Mouse (Mus musculus) heart, embryonic 16.5 days (tissue): Measurements from ENCODE around the gene Cdv3. TPM values are rescaled to one million over a fixed set of nuclear protein-coding genes. Genes with fewer than 3 reads are reported as not detected.

Experiments
- ATAC-seq: fragments of 200-750 bp; cut with Nextera tagmentation; replicated peaks from 2 replicates; pipeline ENCODE4 v1.8.0; 2017; ENCODE audit warnings: moderate number of reproducible peaks; ENCODE audit not compliant: insufficient read depth, low FRiP score; ENCODE audit errors: extremely low read depth
- H3K27ac ChIP-seq: fragments of 300-500 bp; sonication (generic); 2 replicates; pipeline ENCODE4 v1.5.1; 2014; ENCODE audit warnings: mild to moderate bottlenecking, low read length, control low read depth, moderate library complexity
- H3K27me3 ChIP-seq: fragments of 300-500 bp; sonication (generic); 2 replicates; pipeline ENCODE4 v1.6.1; 2014; ENCODE audit warnings: low read length, mixed read lengths; ENCODE audit not compliant: control insufficient read depth, insufficient read depth
- H3K36me3 ChIP-seq: fragments of 300-500 bp; sonication (generic); 2 replicates; pipeline ENCODE4 v1.6.1; 2014; ENCODE audit not compliant: control insufficient read depth, insufficient read depth
- H3K4me1 ChIP-seq: fragments of 300-500 bp; sonication (generic); 2 replicates; pipeline ENCODE4 v1.6.1; 2014; ENCODE audit warnings: low read length, mixed read lengths; ENCODE audit not compliant: control insufficient read depth, insufficient read depth
- H3K4me2 ChIP-seq: fragments of 300-500 bp; sonication (generic); 2 replicates; pipeline ENCODE4 v1.6.1; 2014; ENCODE audit warnings: low read depth, mild to moderate bottlenecking, control low read depth, low read length
- H3K4me3 ChIP-seq: fragments of 300-500 bp; sonication (generic); 2 replicates; pipeline ENCODE4 v1.5.1; 2014; ENCODE audit warnings: mild to moderate bottlenecking, control low read depth, low read length
- H3K9ac ChIP-seq: fragments of 300-500 bp; sonication (generic); 2 replicates; pipeline ENCODE4 v1.6.1; 2014; ENCODE audit warnings: low read length, control low read depth
- H3K9me3 ChIP-seq: fragments of 300-500 bp; sonication (generic); replicated peaks from 2 replicates; pipeline ENCODE4 v1.6.1; 2016; ENCODE audit warnings: low read length; ENCODE audit not compliant: control insufficient read depth
- WGBS: fragments of 180-500 bp; shearing (Covaris S2); extraction: QIAGEN DNeasy Blood & Tissue Kit; methylation state at CpG from one replicate; pipeline ENCODE4 v1.1.7; 2014; 5-methylcytosine and 5-hydroxymethylcytosine counted together
- polyA plus RNA-seq: library from polyadenylated mRNA; unstranded; fragments of >200 nt; fragmentation: Nextera tagmentation; extraction: Ambion mirVana; gene quantifications from 2 replicates; pipeline ENCODE4 v1.2.1, GENCODE M21; 2015

Gene Cdv3
- polyA plus RNA-seq = 77.5 and 89.1 TPM in 2 replicates

- Histone ChIP-seq H3K36me3 (peaks cover 3% of the 10 kb centered on the region; the same call in 1 of the 2 replicates), H3K4me3 (peak within 1 kb of the TSS; percentile 99), H3K27ac (peak within 1 kb of the TSS; percentile 99), H3K4me1 (peaks cover 30% of the 10 kb centered on the region), H3K9ac (peak within 1 kb of the TSS; percentile 99), H3K9me3 (no peaks in the 10 kb centered on the region), H3K27me3 (no peaks in the 10 kb centered on the region), H3K4me2 (peak within 1 kb of the TSS; percentile 82)
- peak; percentile 96 for ATAC-seq
- WGBS = 1% methylated on average over 88 of the region's 95 CpGs
Observed at GRCm38 (mm10) chr9:103365290-103366247, at the start of gene Cdv3. Gene Cdv3 (minus strand): TSS chr9:103365840.

- ATAC-seq = no peak
- no peak overlapping the region for H3K9ac ChIP-seq
- H3K4me2 ChIP-seq = no peak overlapping the region
- H3K4me1 ChIP-seq = no peaks in the 10 kb centered on the region; the same call in 1 of the 2 replicates
- no peak overlapping the region for H3K4me3 ChIP-seq
- no peaks in the 10 kb centered on the region for H3K27me3 ChIP-seq
- H3K27ac ChIP-seq = no peak overlapping the region
- H3K36me3 ChIP-seq = no peaks in the 10 kb centered on the region
- H3K9me3 ChIP-seq = no peaks in the 10 kb centered on the region; the same call in 1 of the 2 replicates
- WGBS = 60% methylated on average over 9 of the region's 9 CpGs
Observed at GRCm38 (mm10) chr9:103413457-103413856, 47.8 kb upstream of the Cdv3 start.

- ATAC-seq = no peak
- no peak overlapping the region for H3K27ac ChIP-seq
Observed at GRCm38 (mm10) chr9:103409119-103409518, 43.5 kb upstream of the Cdv3 start.

GRCm38 (mm10) chr9:103408136-103408777 is 42.6 kb upstream of the Cdv3 start:
- Histone ChIP-seq H3K9ac (no peak overlapping the region), H3K4me2 (no peak overlapping the region), H3K36me3 (no peaks in the 10 kb centered on the region), H3K4me1 (no peaks in the 10 kb centered on the region; the same call in 1 of the 2 replicates), H3K9me3 (no peaks in the 10 kb centered on the region), H3K27ac (no peak overlapping the region), H3K27me3 (no peaks in the 10 kb centered on the region), H3K4me3 (no peak overlapping the region)
- WGBS = 54% methylated on average over 4 of the region's 4 CpGs
- no peak for ATAC-seq

More at GRCm38 (mm10) chr9:103409119-103409518, 43.5 kb upstream of the Cdv3 start:
- Histone ChIP-seq H3K9me3 (no peaks in the 10 kb centered on the region), H3K36me3 (no peaks in the 10 kb centered on the region), H3K4me1 (no peaks in the 10 kb centered on the region; the same call in 1 of the 2 replicates), H3K27me3 (no peaks in the 10 kb centered on the region), H3K9ac (no peak overlapping the region), H3K4me2 (no peak overlapping the region), H3K4me3 (no peak overlapping the region)
- WGBS = 72% methylated on average over 2 of the region's 2 CpGs

- Histone ChIP-seq H3K4me2 (no peak overlapping the region), H3K27me3 (no peaks in the 10 kb centered on the region), H3K36me3 (no peaks in the 10 kb centered on the region), H3K27ac (no peak overlapping the region), H3K4me1 (peaks cover 4% of the 10 kb centered on the region; the same call in 1 of the 2 replicates), H3K9me3 (0 out of 2 replicates have a peak, but pooled peaks cover 4% of the 10 kb centered on the region), H3K9ac (no peak overlapping the region), H3K4me3 (no peak overlapping the region)
- ATAC-seq = no peak
- 61% methylated on average over 4 of the region's 4 CpGs for WGBS
Observed at GRCm38 (mm10) chr9:103403331-103403973, 37.8 kb upstream of the Cdv3 start.

GRCm38 (mm10) chr9:103398509-103399157 is 33.0 kb upstream of the Cdv3 start:
- H3K4me2 ChIP-seq = peak overlapping the region; percentile 36
- 45% methylated on average over 21 of the region's 21 CpGs for WGBS
- ATAC-seq = peak; percentile 70; the same call in 1 of the 2 replicates

GRCm38 (mm10) chr9:103393256-103393655 is 27.6 kb upstream of the Cdv3 start:
- no peaks in the 10 kb centered on the region for H3K36me3 ChIP-seq
- WGBS = 90% methylated on average over 11 of the region's 11 CpGs
- no peak for ATAC-seq
- H3K9me3 ChIP-seq = peaks cover 8% of the 10 kb centered on the region; the same call in 1 of the 2 replicates
- no peak overlapping the region for H3K4me2 ChIP-seq
- H3K4me1 ChIP-seq = peaks cover 4% of the 10 kb centered on the region
- H3K27me3 ChIP-seq = no peaks in the 10 kb centered on the region
- H3K9ac ChIP-seq = no peak overlapping the region
- H3K27ac ChIP-seq = no peak overlapping the region
- H3K4me3 ChIP-seq = no peak overlapping the region

More at GRCm38 (mm10) chr9:103398509-103399157, 33.0 kb upstream of the Cdv3 start:
- Histone ChIP-seq H3K27me3 (no peaks in the 10 kb centered on the region), H3K36me3 (no peaks in the 10 kb centered on the region), H3K9me3 (peaks cover 12% of the 10 kb centered on the region; the same call in 1 of the 2 replicates), H3K9ac (no peak overlapping the region; the same call in 1 of the 2 replicates), H3K4me1 (peaks cover 5% of the 10 kb centered on the region; the same call in 1 of the 2 replicates), H3K4me3 (no peak overlapping the region), H3K27ac (peak overlapping the region; percentile 42)

- ATAC-seq = no peak
- H3K36me3 ChIP-seq = no peaks in the 10 kb centered on the region
Observed at GRCm38 (mm10) chr9:103391796-103392372, 26.2 kb upstream of the Cdv3 start.

More at GRCm38 (mm10) chr9:103391796-103392372, 26.2 kb upstream of the Cdv3 start:
- Histone ChIP-seq H3K27ac (peak overlapping the region; percentile 4; the same call in 1 of the 2 replicates), H3K27me3 (no peaks in the 10 kb centered on the region), H3K4me3 (no peak overlapping the region), H3K9me3 (peaks cover 8% of the 10 kb centered on the region; the same call in 1 of the 2 replicates), H3K4me2 (no peak overlapping the region), H3K4me1 (peaks cover 7% of the 10 kb centered on the region), H3K9ac (no peak overlapping the region)
- WGBS = 53% methylated on average over 6 of the region's 6 CpGs
